Mouse (Mus musculus) liver, adult 2 months (tissue): ENCODE results near the gene Kdm8. TPM values are rescaled to one million over a fixed set of nuclear protein-coding genes. Genes with fewer than 3 reads are reported as not detected.
A peak's percentile ranks its signal among the peaks of the same experiment; 100 is the strongest.

Experiments used
- DNase-seq: peaks from one replicate; pipeline ENCODE4 v3.0.0-alpha.2; 2011; ENCODE audit warnings: low read depth, low spot score; ENCODE audit errors: extremely low read depth
- H3K27ac ChIP-seq: fragments of 200-500 bp; replicated peaks from 2 replicates; pipeline ENCODE4 v1.5.1; 2012; ENCODE audit warnings: low read depth, mild to moderate bottlenecking, control low read depth, inconsistent platforms, low read length; ENCODE audit not compliant: insufficient read depth
- H3K27me3 ChIP-seq: fragments of 200-500 bp; 2 replicates; pipeline ENCODE4 v1.6.1; 2012; ENCODE audit warnings: mild to moderate bottlenecking, moderate library complexity, low read length, inconsistent platforms; ENCODE audit not compliant: control insufficient read depth, insufficient read depth
- H3K36me3 ChIP-seq: fragments of 200-500 bp; 2 replicates; pipeline ENCODE4 v1.6.1; 2012; ENCODE audit warnings: low read length, inconsistent platforms; ENCODE audit not compliant: control insufficient read depth, insufficient read depth
- H3K4me1 ChIP-seq: fragments of 200-500 bp; 2 replicates; pipeline ENCODE4 v1.6.1; 2011; ENCODE audit warnings: low read length; ENCODE audit not compliant: control insufficient read depth, insufficient read depth
- H3K4me3 ChIP-seq: fragments of 200-500 bp; 2 replicates; pipeline ENCODE4 v1.5.1; 2011; ENCODE audit warnings: low read depth, mild to moderate bottlenecking, control low read depth, low read length, moderate library complexity; ENCODE audit not compliant: insufficient read depth
- H3K79me2 ChIP-seq: fragments of 200-500 bp; 2 replicates; pipeline ENCODE4 v1.6.1; 2012; ENCODE audit warnings: inconsistent platforms, mild to moderate bottlenecking, low read length, moderate library complexity; ENCODE audit not compliant: control insufficient read depth, insufficient read depth
- H3K9ac ChIP-seq: fragments of 200-500 bp; 2 replicates; pipeline ENCODE4 v1.6.1; 2012; ENCODE audit warnings: low read depth, mild to moderate bottlenecking, control low read depth, inconsistent platforms, low read length
- CTCF ChIP-seq: fragments of 200-500 bp; IDR thresholded peaks from 2 replicates; pipeline ENCODE4 v1.5.1; 2011; ENCODE audit warnings: low read depth, low read length, control low read depth
- POLR2A ChIP-seq: fragments of 200-500 bp; IDR thresholded peaks from 2 replicates; pipeline ENCODE4 v1.6.1; 2011; ENCODE audit warnings: low read length, control low read depth; ENCODE audit not compliant: insufficient read depth; ENCODE audit errors: extremely low read depth
- WGBS: fragments of 180-500 bp; shearing (Covaris S2); methylation state at CpG from one replicate; pipeline ENCODE4 v1.1.7; 2018; 5-methylcytosine and 5-hydroxymethylcytosine counted together
- polyA plus RNA-seq: library from polyadenylated mRNA; depleted of rRNA; stranded (reverse); fragments of >200 nt; gene quantifications from 2 replicates; pipeline ENCODE4 v1.2.3, GENCODE M21; 2012; rRNA removed
- total RNA-seq: library from RNA; depleted of rRNA; stranded (reverse); fragments of >200 nt; gene quantifications from 2 replicates; pipeline ENCODE4 v1.2.3, GENCODE M21; 2014; rRNA removed

Kdm8 gene
- total and polyA plus RNA-seq, 2 experiments, result 1.9 to 2.4 TPM

GRCm38 (mm10) chr7:125505568-125505967 lies 61.1 kb downstream of the Kdm8 start:
- no peak overlapping the region for H3K9ac ChIP-seq
- no peaks in the 10 kb centered on the region for H3K36me3 ChIP-seq
- DNase-seq, result no peak
- no peak overlapping the region for H3K4me3 ChIP-seq
- H3K79me2 ChIP-seq, result no peaks in the 10 kb centered on the region
- peaks cover 2% of the 10 kb centered on the region; the same call in 1 of the 2 replicates for H3K4me1 ChIP-seq
- 85% methylated on average over 10 of the region's 10 CpGs for WGBS
- H3K27ac ChIP-seq, result no peak overlapping the region
- H3K27me3 ChIP-seq, result no peaks in the 10 kb centered on the region
- no peak for TF ChIP-seq CTCF
- no peak for TF ChIP-seq POLR2A

GRCm38 (mm10) chr7:125507279-125507678 lies 62.8 kb downstream of the Kdm8 start:
- no peak for TF ChIP-seq CTCF
- no peak for TF ChIP-seq POLR2A
- no peaks in the 10 kb centered on the region for H3K36me3 ChIP-seq
- 93% methylated on average over 2 of the region's 2 CpGs for WGBS
- H3K4me1 ChIP-seq, result peaks cover 2% of the 10 kb centered on the region; the same call in 1 of the 2 replicates
- no peak for DNase-seq
- no peaks in the 10 kb centered on the region for H3K79me2 ChIP-seq
- no peak overlapping the region for H3K27ac ChIP-seq
- H3K4me3 ChIP-seq, result no peak overlapping the region
- no peaks in the 10 kb centered on the region for H3K27me3 ChIP-seq
- no peak overlapping the region for H3K9ac ChIP-seq

GRCm38 (mm10) chr7:125511432-125511831 lies 67.0 kb downstream of the Kdm8 start:
- DNase-seq, result peak; percentile 57
- Histone ChIP-seq H3K4me3 (no peak overlapping the region), H3K27ac (no peak overlapping the region), H3K4me1 (no peaks in the 10 kb centered on the region), H3K36me3 (no peaks in the 10 kb centered on the region), H3K27me3 (no peaks in the 10 kb centered on the region), H3K79me2 (no peaks in the 10 kb centered on the region), H3K9ac (no peak overlapping the region)
- WGBS, result 66% methylated on average over 5 of the region's 5 CpGs
- no peak for TF ChIP-seq POLR2A
- TF ChIP-seq CTCF, result no peak

GRCm38 (mm10) chr7:125511852-125512251 lies 67.4 kb downstream of the Kdm8 start:
- H3K27me3 ChIP-seq, result no peaks in the 10 kb centered on the region
- DNase-seq, result no peak
- no peak overlapping the region for H3K4me3 ChIP-seq
- no peaks in the 10 kb centered on the region for H3K36me3 ChIP-seq
- no peak overlapping the region for H3K9ac ChIP-seq
- H3K27ac ChIP-seq, result no peak overlapping the region
- H3K79me2 ChIP-seq, result no peaks in the 10 kb centered on the region
- TF ChIP-seq POLR2A (no peak), CTCF (no peak)
- 76% methylated on average over 2 of the region's 2 CpGs for WGBS
- H3K4me1 ChIP-seq, result no peaks in the 10 kb centered on the region

Other genes starting within 250 kb of the Kdm8 start
- 17.9 and 19.3 TPM in 2 replicates for gene Nsmce1, start 46.9 kb downstream of the Kdm8 start, total RNA-seq
- gene Nsmce1, start 46.9 kb downstream of the Kdm8 start, polyA plus RNA-seq, result 17.9 and 19.9 TPM in 2 replicates
- 11.3 and 16.6 TPM in 2 replicates for gene Il4ra, start 107.4 kb downstream of the Kdm8 start, total RNA-seq
- gene Il4ra, start 107.4 kb downstream of the Kdm8 start, polyA plus RNA-seq, result 18.7 and 24.0 TPM in 2 replicates
- 0.09 and 0.67 TPM in 2 replicates for gene Il21r, start 158.8 kb downstream of the Kdm8 start, total RNA-seq
- 0.62 and 1.2 TPM in 2 replicates for gene Il21r, start 158.8 kb downstream of the Kdm8 start, polyA plus RNA-seq